Mouse (Mus musculus): Measurements from ENCODE around the gene Fancd2. TPM values are rescaled to one million over a fixed set of nuclear protein-coding genes. Genes with fewer than 3 reads are reported as not detected.

Gene Fancd2
- polyA plus RNA-seq (2021; fragmentation: Nextera tagmentation) = 3.6 and 4.7 TPM in 2 replicates
- long read RNA-seq, experiment 1, partial matches to known transcripts = 24 of 43 reads
- long read RNA-seq, experiment 1, other reads (novel, unspliced or antisense) = 19 of 43 reads
- long read RNA-seq, experiment 2, partial matches to known transcripts = 0 of 2 reads
- long read RNA-seq, experiment 2, other reads (novel, unspliced or antisense) = 2 of 2 reads

DNA sequence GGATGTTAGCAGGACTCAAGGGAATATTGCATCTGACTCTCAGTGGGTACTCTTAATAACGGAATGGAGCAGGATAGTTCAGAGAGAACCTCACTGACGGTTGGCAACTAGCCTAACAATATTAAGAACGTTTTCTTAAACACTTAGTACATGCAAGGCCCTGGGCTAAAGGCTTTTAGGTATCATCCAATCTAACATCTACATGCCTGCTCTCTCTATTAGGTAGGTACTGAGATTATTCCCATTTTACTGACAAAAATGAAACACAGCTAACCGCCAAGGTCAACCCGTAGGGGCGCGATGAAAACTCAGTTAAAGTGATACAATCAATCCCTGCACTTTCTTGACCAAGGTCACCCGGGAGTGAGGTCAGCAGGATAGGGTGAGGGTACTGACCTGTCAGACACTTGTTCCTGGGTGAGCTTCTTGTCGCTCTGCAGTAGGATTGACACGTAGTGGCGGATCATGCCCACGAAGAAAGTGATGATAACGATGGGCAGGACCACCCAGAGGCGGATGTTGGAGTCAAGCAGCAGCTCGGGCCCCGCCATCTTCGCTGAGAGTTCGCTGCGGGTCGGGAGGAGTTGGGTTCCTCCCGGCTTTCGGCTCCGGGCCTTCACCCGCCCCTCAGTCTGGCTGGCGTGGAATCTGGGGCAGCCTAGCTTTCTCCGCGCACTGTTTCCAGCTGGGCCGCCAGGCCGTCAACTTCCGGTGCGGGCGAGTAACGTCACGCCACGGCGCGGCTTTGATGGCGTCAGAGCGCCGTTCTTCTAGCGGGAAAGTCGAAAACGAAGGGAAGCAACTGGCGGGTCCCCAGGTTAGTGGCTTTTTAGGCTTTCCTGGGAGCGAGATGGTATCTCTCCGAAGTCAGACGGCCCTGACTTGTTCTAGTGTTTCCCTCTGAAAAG, at the start of gene Fancd2, which contains the start of gene Emc3:
TSS of gene Fancd2 (plus strand) at position 751 of the 908 bp plus-strand sequence.
TSS of gene Emc3 (minus strand) at position 721 of the 908 bp plus-strand sequence.

DNA sequence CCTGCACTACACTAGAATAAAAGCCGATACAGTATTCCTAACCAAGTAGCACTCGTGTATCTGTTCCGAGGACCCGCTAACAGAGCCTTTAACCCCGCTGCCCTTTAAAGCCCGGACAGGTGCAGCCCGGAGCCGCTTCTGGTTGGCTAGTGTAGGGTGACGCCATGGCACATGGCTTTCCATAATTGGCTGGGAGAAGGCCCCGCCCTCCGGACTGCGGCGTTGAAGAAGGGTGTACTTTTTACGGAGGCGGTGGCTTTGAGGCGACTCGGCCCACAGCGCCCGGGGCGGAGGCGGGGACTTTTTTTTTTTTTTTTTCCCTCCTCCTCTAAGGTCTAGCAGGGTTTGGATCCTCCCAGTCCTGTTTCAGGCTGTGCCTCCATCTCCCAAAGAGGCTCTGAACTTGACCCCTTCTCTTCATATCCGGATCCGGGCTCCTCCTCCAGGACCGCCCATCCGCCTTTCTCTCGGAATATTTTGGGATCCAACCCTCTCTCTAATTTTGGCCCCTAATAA, 48.3 kb upstream of the Fancd2 start, which contains the start of gene Creld1:
TSS of gene Creld1 (plus strand) at position 198 of the 516 bp plus-strand sequence.

DNA sequence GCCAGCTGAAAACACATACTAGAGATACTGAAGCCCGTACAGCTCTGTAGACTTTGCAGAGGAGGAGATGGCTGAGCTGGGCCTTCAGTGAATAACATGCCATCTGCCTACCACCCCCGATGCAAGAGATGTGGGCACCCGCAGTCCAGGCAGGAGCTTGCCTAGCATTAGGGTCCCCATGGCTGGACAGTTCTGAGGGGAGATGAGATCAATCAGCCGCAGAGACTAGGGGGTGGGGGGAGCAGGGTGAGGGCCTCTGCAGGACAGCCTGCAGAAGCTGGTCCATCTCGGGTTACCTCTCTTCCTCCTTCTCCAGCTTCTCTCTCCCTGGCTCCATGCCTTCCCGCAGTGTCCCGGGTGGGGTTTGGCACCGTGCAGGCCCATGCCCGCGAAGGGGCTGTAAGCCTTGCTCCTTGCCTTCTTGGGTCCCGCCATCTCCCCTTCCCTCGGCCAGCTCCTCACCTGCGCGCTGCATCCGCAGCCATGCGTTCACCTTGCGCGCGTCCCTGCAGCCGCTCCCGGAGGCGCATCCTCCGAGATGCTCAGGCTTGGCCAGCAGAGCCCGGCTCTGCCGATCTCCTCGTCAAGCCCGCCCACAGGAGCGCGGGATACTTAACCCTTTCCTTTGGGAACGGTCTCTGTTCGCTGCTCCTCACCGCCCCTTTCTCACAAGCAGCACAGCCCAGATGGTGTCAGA, 29.9 kb upstream of the Fancd2 start, which contains the start of gene Prrt3:
TSS of gene Prrt3 (minus strand) at position 544 of the 697 bp plus-strand sequence.

DNA sequence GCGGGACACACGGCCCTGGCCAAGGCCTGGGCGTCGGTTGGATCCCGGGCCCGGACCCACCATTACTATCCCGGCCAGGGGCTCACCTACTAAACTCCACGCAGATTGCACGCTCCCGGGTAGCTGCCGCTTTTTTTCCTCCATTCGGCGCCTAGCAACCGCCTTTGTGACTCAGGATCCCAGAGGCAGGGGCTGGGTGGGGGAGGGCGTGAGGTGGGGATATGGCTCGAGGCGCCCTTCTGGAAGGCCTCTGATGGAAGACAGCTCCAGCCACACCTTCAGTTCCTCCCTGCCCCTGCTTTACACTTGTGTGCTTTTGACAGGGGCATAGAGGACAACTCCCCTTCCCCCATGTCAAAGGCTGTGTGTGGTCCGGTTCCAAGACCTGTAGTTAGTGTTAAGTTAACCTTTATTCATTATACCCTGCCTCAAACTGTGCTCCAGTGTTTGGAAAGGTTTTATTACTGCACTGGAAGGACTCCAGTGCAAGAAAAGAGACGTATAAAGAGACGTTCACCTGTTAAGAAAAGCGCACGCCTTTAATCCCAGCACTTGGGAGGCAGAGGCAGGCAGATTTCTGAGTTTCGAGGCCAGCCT, 69.2 kb downstream of the Fancd2 start, which contains the start of gene Fancd2os:
TSS of gene Fancd2os (minus strand) at position 173 of the 597 bp plus-strand sequence.

DNA sequence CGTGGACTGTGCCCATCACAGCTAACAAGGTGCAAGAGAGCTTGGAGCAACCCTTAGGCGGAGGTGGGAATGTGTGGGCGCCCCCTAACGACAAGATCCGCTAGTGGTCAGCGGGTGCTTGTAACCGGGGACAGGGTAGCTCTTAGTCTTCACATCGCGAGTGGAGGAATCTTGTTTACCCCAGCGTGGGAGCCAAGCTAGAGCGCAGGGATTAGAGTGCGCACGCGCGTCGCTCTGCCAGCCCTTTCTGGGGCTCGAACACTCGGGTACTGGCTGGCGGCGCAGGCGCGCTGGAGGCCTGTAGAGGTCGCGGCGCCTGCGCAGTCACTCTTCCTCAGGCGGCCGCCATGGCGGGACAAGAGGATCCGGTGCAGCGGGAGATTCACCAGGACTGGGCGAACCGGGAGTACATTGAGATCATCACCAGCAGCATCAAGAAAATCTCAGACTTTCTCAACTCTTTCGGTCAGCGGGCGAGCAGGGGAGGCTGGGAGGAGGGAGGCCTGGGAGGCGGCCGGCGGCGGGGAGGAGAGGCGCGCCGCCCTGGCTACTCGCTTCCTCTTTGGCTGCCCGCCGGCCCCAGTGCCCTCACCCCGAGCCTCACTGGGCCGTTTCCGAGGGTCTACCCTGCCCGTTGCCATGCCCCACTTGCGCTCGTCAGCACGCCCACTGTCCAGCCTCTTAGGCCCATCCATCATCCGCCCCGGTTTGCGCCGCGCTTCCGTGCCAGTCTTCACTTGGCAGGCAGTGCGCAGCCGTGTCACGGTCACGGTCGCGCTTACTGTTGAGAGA, 73.1 kb downstream of the Fancd2 start, which contains the start of gene Brk1:
TSS of gene Brk1 (plus strand) at position 341 of the 792 bp plus-strand sequence.

DNA sequence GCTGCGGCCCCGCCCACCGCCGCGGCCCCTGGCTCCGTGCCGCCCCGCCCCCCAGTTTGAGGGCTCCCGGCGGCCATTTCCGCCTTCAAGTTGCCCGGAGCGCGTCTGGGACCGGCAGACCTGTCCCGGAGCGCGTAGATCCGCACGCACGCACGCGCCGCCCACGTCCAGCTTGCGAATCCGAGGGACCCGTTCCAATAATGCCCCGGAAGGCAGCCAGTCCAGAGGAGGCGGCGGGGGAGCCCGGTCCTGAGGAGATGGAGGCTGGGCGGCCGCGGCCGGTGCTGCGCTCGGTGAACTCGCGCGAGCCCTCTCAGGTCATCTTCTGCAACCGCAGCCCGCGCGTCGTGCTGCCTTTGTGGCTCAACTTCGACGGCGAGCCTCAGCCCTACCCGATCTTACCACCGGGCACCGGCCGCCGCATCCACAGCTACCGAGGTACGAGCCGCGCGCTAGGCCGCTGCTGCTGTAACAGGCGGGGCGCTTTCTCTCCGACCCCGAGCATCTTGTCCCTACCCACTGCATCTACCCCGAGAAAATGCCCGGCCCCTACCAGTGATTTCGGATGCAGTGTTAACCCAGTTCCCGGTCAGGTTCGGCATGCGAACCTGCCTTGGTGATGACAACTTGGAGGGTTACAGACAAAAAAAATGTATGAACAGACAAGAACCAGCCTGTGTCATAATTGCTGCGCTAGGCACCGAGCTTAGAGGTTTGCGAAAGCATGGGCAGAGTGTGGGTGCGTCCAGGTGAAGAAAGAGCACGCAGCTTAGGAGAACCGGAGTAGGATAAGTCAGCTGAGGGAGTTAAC, 92.7 kb downstream of the Fancd2 start, which contains the start of gene Vhl:
TSS of gene Vhl (plus strand) at position 19 of the 811 bp plus-strand sequence.

DNA sequence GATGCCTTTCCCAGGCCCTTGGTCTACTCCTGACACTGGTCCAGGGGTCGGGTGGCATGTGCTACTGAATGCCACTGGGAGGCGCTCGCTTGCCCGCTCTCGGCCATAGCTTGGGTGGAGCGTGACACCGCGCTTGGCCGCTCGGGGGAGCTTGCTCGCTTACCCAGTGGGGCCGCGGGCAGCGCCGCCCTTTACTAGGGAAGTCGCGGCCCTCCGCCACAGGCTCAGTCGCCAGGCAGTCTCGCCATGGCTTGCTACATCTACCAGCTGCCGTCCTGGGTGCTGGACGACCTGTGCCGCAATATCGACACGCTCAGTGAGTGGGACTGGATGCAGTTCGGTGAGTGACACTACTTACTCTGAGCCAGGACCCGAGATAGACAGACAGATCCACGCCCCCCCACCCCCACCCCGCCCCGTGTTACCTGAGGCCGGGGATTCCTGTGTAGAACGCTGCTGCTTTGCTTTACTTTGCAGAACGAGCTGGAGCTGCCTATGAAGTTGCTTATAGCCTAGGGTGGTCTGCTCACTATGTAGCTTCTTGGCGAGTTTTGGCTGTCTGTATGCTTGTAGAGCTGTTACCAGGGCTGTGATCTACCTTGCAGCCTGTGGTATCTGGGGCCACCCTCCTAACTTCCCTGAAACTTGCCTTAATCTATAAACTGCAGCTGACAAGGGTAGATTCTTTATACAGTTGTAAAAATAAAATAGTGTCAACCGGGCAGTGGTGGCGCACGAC, 107.0 kb downstream of the Fancd2 start, which contains the start of gene Irak2:
TSS of gene Irak2 (plus strand) at position 166 of the 739 bp plus-strand sequence.

Other genes with a start within 250 kb of the Fancd2 start
- 45.4 and 61.0 TPM in 2 replicates for gene Cpne9, start 249.4 kb upstream of the Fancd2 start, polyA plus RNA-seq (2021; fragmentation: Nextera tagmentation)
- 3.6 and 9.5 TPM in 2 replicates for gene Brpf1, start 224.5 kb upstream of the Fancd2 start, polyA plus RNA-seq (2021; fragmentation: Nextera tagmentation)
- 2.1 and 4.3 TPM in 2 replicates for gene Ogg1, start 204.7 kb upstream of the Fancd2 start, polyA plus RNA-seq (2021; fragmentation: Nextera tagmentation)
- gene Camk1, start 187.7 kb upstream of the Fancd2 start, polyA plus RNA-seq (2021; fragmentation: Nextera tagmentation) = 117 and 124 TPM in 2 replicates
- gene Tada3, start 153.8 kb upstream of the Fancd2 start, polyA plus RNA-seq (2021; fragmentation: Nextera tagmentation) = 16.2 and 28.5 TPM in 2 replicates
- 287 and 388 TPM in 2 replicates for gene Arpc4, start 153.6 kb upstream of the Fancd2 start, polyA plus RNA-seq (2021; fragmentation: Nextera tagmentation)
- 3.0 and 3.4 TPM in 2 replicates for gene Ttll3, start 142.4 kb upstream of the Fancd2 start, polyA plus RNA-seq (2021; fragmentation: Nextera tagmentation)
- gene Rpusd3, start 112.3 kb upstream of the Fancd2 start, polyA plus RNA-seq (2021; fragmentation: Nextera tagmentation) = 16.2 and 16.3 TPM in 2 replicates
- not detected in 2 replicates for gene Cidec, start 95.9 kb upstream of the Fancd2 start, polyA plus RNA-seq (2021; fragmentation: Nextera tagmentation)
- 76.8 and 86.7 TPM in 2 replicates for gene Jagn1, start 89.1 kb upstream of the Fancd2 start, polyA plus RNA-seq (2021; fragmentation: Nextera tagmentation)
- 0.17 and 0.43 TPM in 2 replicates for gene Il17re, start 73.2 kb upstream of the Fancd2 start, polyA plus RNA-seq (2021; fragmentation: Nextera tagmentation)
- gene Il17rc, start 60.3 kb upstream of the Fancd2 start, polyA plus RNA-seq (2021; fragmentation: Nextera tagmentation) = 5.2 and 6.6 TPM in 2 replicates
- 78.3 and 85.0 TPM in 2 replicates for gene Creld1, start 48.4 kb upstream of the Fancd2 start, polyA plus RNA-seq (2021; fragmentation: Nextera tagmentation)
- 18.0 and 26.8 TPM in 2 replicates for gene Prrt3, start 29.8 kb upstream of the Fancd2 start, polyA plus RNA-seq (2021; fragmentation: Nextera tagmentation)
- 84.7 and 101 TPM in 2 replicates for gene Emc3, start within 50 bp of the Fancd2 start, polyA plus RNA-seq (2021; fragmentation: Nextera tagmentation)
- gene Fancd2os, start 69.0 kb downstream of the Fancd2 start, polyA plus RNA-seq (2021; fragmentation: Nextera tagmentation) = 0.27 and 0.33 TPM in 2 replicates
- gene Brk1, start 73.1 kb downstream of the Fancd2 start, polyA plus RNA-seq (2021; fragmentation: Nextera tagmentation) = 287 and 297 TPM in 2 replicates
- 37.1 and 39.1 TPM in 2 replicates for gene Vhl, start 92.3 kb downstream of the Fancd2 start, polyA plus RNA-seq (2021; fragmentation: Nextera tagmentation)
- gene Irak2, start 106.8 kb downstream of the Fancd2 start, polyA plus RNA-seq (2021; fragmentation: Nextera tagmentation) = 8.5 and 16.6 TPM in 2 replicates
- gene Tatdn2, start 165.4 kb downstream of the Fancd2 start, polyA plus RNA-seq (2021; fragmentation: Nextera tagmentation) = 1.1 and 1.4 TPM in 2 replicates
- not detected in 2 replicates for gene Ghrl, start 188.2 kb downstream of the Fancd2 start, polyA plus RNA-seq (2021; fragmentation: Nextera tagmentation)
- 118 and 151 TPM in 2 replicates for gene Sec13, start 209.1 kb downstream of the Fancd2 start, polyA plus RNA-seq (2021; fragmentation: Nextera tagmentation)

Measured in left cerebral cortex, adult 6 months (tissue).